Mouse (Mus musculus) midbrain, embryonic 14.5 days (tissue): ENCODE measurements at regions not wholly inside any gene's neighbourhood (a gene's known extent, or its start where the extent isn't known, plus 50 kb on each side); places are given as distances from the start of the nearest gene placed in this dataset.

Experiments used
- ATAC-seq: fragments of 200-750 bp; cut with Nextera tagmentation; 2 replicates; pipeline ENCODE4 v1.8.0; 2017; ENCODE audit warnings: moderate number of reproducible peaks, moderate library complexity; ENCODE audit not compliant: low FRiP score, low TSS enrichment
- DNase-seq: peaks from one replicate; pipeline ENCODE4 v3.0.0-alpha.2; 2015
- H3K27ac ChIP-seq: fragments of 300-500 bp; sonication (generic); replicated peaks from 2 replicates; pipeline ENCODE4 v1.5.1; 2014; ENCODE audit warnings: mild to moderate bottlenecking, low read depth, low read length, moderate library complexity
- H3K27me3 ChIP-seq: fragments of 300-500 bp; sonication (generic); 2 replicates; pipeline ENCODE4 v1.6.1; 2014; ENCODE audit warnings: low read length, control low read depth, mixed read lengths; ENCODE audit not compliant: control insufficient read depth, insufficient read depth
- H3K36me3 ChIP-seq: fragments of 300-500 bp; sonication (generic); 2 replicates; pipeline ENCODE4 v1.6.1; 2014; ENCODE audit warnings: low read length, control low read depth; ENCODE audit not compliant: control insufficient read depth, insufficient read depth
- H3K4me1 ChIP-seq: fragments of 300-500 bp; sonication (generic); 2 replicates; pipeline ENCODE4 v1.6.1; 2014; ENCODE audit warnings: mild to moderate bottlenecking, antibody characterized with exemption, low read length, control low read depth; ENCODE audit not compliant: control insufficient read depth, insufficient read depth
- H3K4me2 ChIP-seq: fragments of 300-500 bp; sonication (generic); 2 replicates; pipeline ENCODE4 v1.6.1; 2014; ENCODE audit warnings: mild to moderate bottlenecking, low read length, moderate library complexity
- H3K4me3 ChIP-seq: fragments of 300-500 bp; sonication (generic); replicated peaks from 2 replicates; pipeline ENCODE4 v1.5.1; 2014; ENCODE audit warnings: low read depth, low read length
- H3K9ac ChIP-seq: fragments of 300-500 bp; sonication (generic); replicated peaks from 2 replicates; pipeline ENCODE4 v1.6.1; 2014; ENCODE audit warnings: mild to moderate bottlenecking, low read length, moderate library complexity
- H3K9me3 ChIP-seq: fragments of 300-500 bp; sonication (generic); 2 replicates; pipeline ENCODE4 v1.6.1; 2016; ENCODE audit warnings: low read length, control low read depth, mixed read lengths; ENCODE audit not compliant: control insufficient read depth
- WGBS: fragments of 180-500 bp; shearing (Covaris S2); extraction: QIAGEN DNeasy Blood & Tissue Kit; methylation state at CpG from one replicate; pipeline ENCODE4 v1.1.7; 2014; 5-methylcytosine and 5-hydroxymethylcytosine counted together

DNA sequence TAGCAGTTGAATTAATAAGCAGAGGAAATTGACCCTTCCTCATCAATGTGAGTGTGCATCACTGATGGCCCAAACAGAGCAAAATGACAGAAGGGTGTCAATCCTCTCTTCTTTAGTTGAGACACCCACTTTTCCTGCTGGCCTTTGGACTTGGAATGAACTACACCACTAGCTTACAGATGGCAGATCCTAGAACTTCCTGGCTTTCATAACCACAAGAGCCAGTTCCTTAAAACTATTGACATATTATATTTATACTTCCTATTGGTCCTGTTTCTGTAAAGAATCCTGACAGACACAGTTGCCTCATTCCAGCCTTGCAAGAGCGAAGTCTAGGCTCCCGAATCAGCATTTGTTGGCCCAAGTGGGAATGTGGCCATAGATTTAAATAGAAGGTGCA lies 185.4 kb upstream of the Eif4g2 start:
- Histone ChIP-seq H3K9ac (no peak overlapping the region), H3K27ac (no peak overlapping the region), H3K27me3 (no peaks in the 10 kb centered on the region), H3K4me1 (no peaks in the 10 kb centered on the region), H3K36me3 (no peaks in the 10 kb centered on the region), H3K9me3 (no peaks in the 10 kb centered on the region), H3K4me2 (no peak overlapping the region), H3K4me3 (no peak overlapping the region)
- DNase-seq: no peak
- ATAC-seq: no peak
- 96% methylated on average over 2 of the region's 2 CpGs for WGBS

- H3K27ac ChIP-seq: no peak overlapping the region
- ATAC-seq (no peak), DNase-seq (no peak)
- no peaks in the 10 kb centered on the region for H3K4me1 ChIP-seq
- H3K9me3 ChIP-seq: no peaks in the 10 kb centered on the region
- no peak overlapping the region for H3K4me2 ChIP-seq
- no peak overlapping the region for H3K9ac ChIP-seq
- H3K4me3 ChIP-seq: no peak overlapping the region
- no peaks in the 10 kb centered on the region for H3K27me3 ChIP-seq
- WGBS: 89% methylated on average over 1 of the region's 1 CpGs
- no peaks in the 10 kb centered on the region for H3K36me3 ChIP-seq
Observed at GRCm38 (mm10) chr7:111263302-111263701, 180.5 kb upstream of the Eif4g2 start.

DNA sequence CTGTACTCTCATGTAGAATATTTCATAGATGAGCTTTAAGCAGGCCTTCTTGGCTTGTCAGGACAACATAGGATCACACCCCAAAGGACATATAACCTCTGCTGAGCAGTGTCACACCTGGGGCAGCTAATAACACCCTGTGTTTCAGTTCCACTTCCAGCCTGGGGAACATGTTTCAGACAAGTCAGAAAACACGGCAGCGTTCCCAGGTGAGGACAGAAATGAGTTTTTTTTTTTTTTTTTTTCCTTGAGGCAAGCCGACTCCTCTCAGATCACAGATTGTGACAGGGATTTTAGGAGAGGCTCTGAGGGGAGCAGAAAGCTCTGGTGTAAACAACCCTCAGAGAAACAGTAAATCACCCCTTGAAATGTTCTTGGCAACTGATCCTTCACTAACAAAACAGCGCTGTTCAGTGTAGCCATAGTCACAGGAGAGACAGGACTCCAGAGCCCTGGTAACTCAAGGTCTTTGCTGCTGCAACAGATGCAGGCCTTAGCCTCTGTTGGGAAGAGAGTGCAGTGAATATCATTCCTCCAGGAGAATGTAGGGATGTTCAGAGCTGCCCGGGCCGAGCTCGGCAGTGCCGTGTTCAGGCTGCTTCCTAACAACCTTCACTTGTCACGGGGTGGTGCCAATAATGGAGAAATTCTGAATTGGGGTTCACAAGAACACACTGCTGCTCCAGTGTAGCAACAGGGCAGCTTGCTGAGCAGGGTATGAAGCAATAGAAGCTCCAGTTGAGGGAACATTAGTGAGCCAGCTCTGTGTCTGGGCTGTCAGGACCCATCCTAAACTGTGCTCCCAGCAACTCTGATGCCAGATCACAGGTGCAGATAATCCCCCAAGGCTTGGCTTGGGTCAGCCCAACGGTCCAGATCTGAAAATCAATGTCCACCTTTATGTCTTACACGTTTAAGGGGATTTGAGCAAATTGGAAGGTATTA lies 177.1 kb upstream of the Eif4g2 start:
- Histone ChIP-seq H3K9me3 (no peaks in the 10 kb centered on the region), H3K9ac (no peak overlapping the region), H3K36me3 (no peaks in the 10 kb centered on the region), H3K27me3 (no peaks in the 10 kb centered on the region), H3K27ac (no peak overlapping the region), H3K4me2 (no peak overlapping the region), H3K4me1 (no peaks in the 10 kb centered on the region), H3K4me3 (no peak overlapping the region)
- no peak for DNase-seq
- no peak for ATAC-seq
- WGBS: 81% methylated on average over 11 of the region's 11 CpGs

DNA sequence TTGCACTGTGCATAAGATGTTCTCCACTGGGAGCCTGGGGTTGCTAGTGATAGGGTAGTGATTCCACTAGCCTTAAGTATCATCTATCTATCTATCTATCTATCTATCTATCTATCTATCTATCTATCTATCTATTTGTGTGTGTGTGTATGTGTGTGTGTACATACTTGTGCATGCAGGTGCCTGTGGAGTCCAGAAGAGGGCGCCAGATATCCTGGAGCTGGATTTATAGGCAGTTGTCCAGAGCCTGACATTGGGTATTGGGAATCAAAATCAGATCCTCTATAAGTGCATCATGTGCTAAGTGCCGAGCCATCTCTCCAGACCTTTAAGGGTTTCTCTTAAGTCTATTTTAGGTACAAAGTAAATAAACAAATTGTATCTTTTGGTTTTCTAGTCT lies 175.0 kb upstream of the Eif4g2 start:
- Histone ChIP-seq H3K9ac (no peak overlapping the region), H3K9me3 (no peaks in the 10 kb centered on the region), H3K27ac (no peak overlapping the region), H3K4me1 (no peaks in the 10 kb centered on the region), H3K27me3 (no peaks in the 10 kb centered on the region), H3K4me2 (no peak overlapping the region), H3K36me3 (no peaks in the 10 kb centered on the region), H3K4me3 (no peak overlapping the region)
- no peak for DNase-seq
- WGBS: 82% methylated on average over 2 of the region's 2 CpGs
- no peak for ATAC-seq

DNA sequence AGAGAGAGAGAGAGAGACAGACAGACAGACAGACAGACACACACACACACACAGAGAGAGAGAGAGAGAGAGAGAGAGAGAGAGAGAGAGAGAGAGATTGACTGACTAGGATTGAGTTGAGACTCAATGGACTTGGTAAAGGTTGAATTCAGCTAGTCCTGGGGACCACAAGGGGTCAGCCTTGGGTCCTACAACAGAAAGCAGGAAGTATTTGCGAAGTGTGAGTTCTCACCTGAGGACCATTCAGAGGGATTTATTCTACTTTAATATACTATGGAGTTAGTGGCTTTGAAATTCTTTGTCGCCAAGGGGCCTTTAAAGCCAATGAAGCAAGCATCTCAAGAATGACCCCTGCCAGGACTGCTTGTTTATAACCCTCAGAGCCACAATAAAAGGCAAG lies 173.4 kb upstream of the Eif4g2 start:
- H3K9ac ChIP-seq: no peak overlapping the region
- no peak overlapping the region for H3K4me3 ChIP-seq
- H3K27ac ChIP-seq: no peak overlapping the region
- no peaks in the 10 kb centered on the region for H3K4me1 ChIP-seq
- 74% methylated on average over 2 of the region's 2 CpGs for WGBS
- no peaks in the 10 kb centered on the region for H3K27me3 ChIP-seq
- no peaks in the 10 kb centered on the region for H3K36me3 ChIP-seq
- no peaks in the 10 kb centered on the region for H3K9me3 ChIP-seq
- DNase-seq (peak; percentile 26), ATAC-seq (no peak)
- H3K4me2 ChIP-seq: no peak overlapping the region

GRCm38 (mm10) chr7:111249606-111250005 lies 166.8 kb upstream of the Eif4g2 start:
- ATAC-seq: no peak
- Histone ChIP-seq H3K4me3 (no peak overlapping the region), H3K27me3 (no peaks in the 10 kb centered on the region), H3K4me2 (no peak overlapping the region), H3K27ac (no peak overlapping the region), H3K9me3 (no peaks in the 10 kb centered on the region), H3K9ac (no peak overlapping the region), H3K4me1 (no peaks in the 10 kb centered on the region), H3K36me3 (no peaks in the 10 kb centered on the region)
- 33% methylated on average over 5 of the region's 5 CpGs for WGBS
- DNase-seq: peak; percentile 81

- Histone ChIP-seq H3K4me3 (no peak overlapping the region), H3K27me3 (no peaks in the 10 kb centered on the region), H3K9ac (no peak overlapping the region), H3K4me1 (no peaks in the 10 kb centered on the region), H3K36me3 (no peaks in the 10 kb centered on the region), H3K27ac (no peak overlapping the region), H3K9me3 (no peaks in the 10 kb centered on the region), H3K4me2 (no peak overlapping the region)
- DNase-seq (no peak), ATAC-seq (no peak)
- WGBS: 92% methylated on average over 8 of the region's 8 CpGs
Observed at GRCm38 (mm10) chr7:111245488-111245887, 162.7 kb upstream of the Eif4g2 start.

GRCm38 (mm10) chr7:111245067-111245466 lies 162.2 kb upstream of the Eif4g2 start:
- Histone ChIP-seq H3K27ac (no peak overlapping the region), H3K36me3 (no peaks in the 10 kb centered on the region), H3K4me3 (no peak overlapping the region), H3K4me1 (no peaks in the 10 kb centered on the region), H3K4me2 (no peak overlapping the region), H3K9me3 (no peaks in the 10 kb centered on the region), H3K27me3 (no peaks in the 10 kb centered on the region), H3K9ac (no peak overlapping the region)
- 84% methylated on average over 6 of the region's 6 CpGs for WGBS
- ATAC-seq: no peak
- no peak for DNase-seq

DNA sequence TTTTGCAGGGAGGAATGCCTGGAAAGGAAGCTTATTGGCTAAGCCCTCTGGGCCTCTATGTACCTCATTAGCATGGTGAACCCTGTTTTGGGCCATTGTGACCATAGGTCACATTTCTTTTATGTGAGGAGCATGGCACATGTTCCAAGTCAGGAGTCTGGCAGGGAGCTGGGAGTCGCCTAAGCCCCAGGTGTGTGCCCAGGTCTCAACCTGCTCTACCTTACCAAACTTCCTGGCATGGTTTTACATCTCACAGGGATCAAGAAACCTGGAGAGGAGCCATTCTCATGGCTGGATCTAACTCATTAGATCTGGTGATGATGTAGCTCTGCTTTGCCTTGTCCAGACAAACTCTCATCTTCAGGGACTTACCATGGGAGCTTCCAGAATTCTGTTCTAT lies 161.0 kb upstream of the Eif4g2 start:
- Histone ChIP-seq H3K4me3 (no peak overlapping the region), H3K27me3 (no peaks in the 10 kb centered on the region), H3K4me1 (no peaks in the 10 kb centered on the region), H3K9me3 (no peaks in the 10 kb centered on the region), H3K9ac (no peak overlapping the region), H3K27ac (no peak overlapping the region), H3K36me3 (no peaks in the 10 kb centered on the region), H3K4me2 (no peak overlapping the region)
- WGBS: 87% methylated on average over 1 of the region's 1 CpGs
- no peak for ATAC-seq
- DNase-seq: no peak
